Mouse (Mus musculus) liver, postnatal 0 days (tissue): ENCODE measurements around the gene Snx27.

Experiments used
- CTCF ChIP-seq: sonication (generic); IDR thresholded peaks from 2 replicates; pipeline ENCODE4 v1.5.1; 2016; ENCODE audit warnings: antibody characterized with exemption, low read depth
- EP300 ChIP-seq: IDR thresholded peaks from 2 replicates; pipeline ENCODE4 v1.6.1; 2016; ENCODE audit warnings: antibody characterized with exemption, low read depth, mild to moderate bottlenecking

DNA sequence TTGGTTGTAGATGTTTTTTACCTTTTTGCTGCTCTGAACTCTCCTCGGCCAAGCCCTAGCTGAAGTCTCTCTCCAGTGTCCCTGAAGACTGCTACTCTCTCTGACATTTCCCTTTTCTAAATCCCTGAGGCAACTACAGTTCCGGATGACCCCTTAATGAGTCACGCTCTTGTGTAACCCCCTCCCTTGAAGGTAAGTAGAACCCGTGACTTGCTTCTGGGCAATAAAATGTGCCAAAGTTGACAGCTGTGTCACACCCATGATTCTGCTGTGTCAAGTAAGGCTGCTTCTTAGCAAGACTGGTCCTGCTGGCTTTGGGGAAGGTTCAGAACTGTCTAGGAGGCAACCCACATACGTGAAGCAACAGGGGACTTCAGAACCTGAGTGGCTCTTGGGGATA lies 5.4 kb upstream of the Snx27 start:
- TF ChIP-seq CTCF = no peak
- TF ChIP-seq EP300 = no peak
